Mouse (Mus musculus): Measurements from ENCODE around the gene Abhd16a.
A peak's percentile ranks its signal among the peaks of the same experiment; 100 is the strongest.
"Not testable (repeated sequence)": the region's sequence is repeated elsewhere in the genome, so short reads cannot be mapped to it uniquely, and the experiment has no call there.

The Abhd16a gene

GRCm38 (mm10) chr17:35115046-35116019 is 26.3 kb downstream of the Abhd16a start, which contains the start of gene Ly6g5b:
TSS of gene Ly6g5b (minus strand) at chr17:35115428.
- peak; percentile 27 to 67 for DNase-seq (ENCODE audit: low spot score in 2 of 2)

- DNase-seq (ENCODE audit: low spot score in 2 of 2) = no peak
Observed at GRCm38 (mm10) chr17:35120745-35121142, 31.7 kb downstream of the Abhd16a start.

- DNase-seq (ENCODE audit: low spot score in 2 of 2) = peak; percentile 89 to 97
Observed at GRCm38 (mm10) chr17:35121143-35121799, 32.2 kb downstream of the Abhd16a start, which contains the start of gene Gpank1. TSS of gene Gpank1 (plus strand) at chr17:35121455.

- DNase-seq (ENCODE audit: low spot score in 2 of 2) = peak in 1 of 2 experiments; percentile 64
Observed at GRCm38 (mm10) chr17:35121871-35122303, 32.8 kb downstream of the Abhd16a start, which contains the start of gene Csnk2b. TSS of gene Csnk2b (minus strand) at chr17:35122053.

- DNase-seq (ENCODE audit: low spot score in 2 of 2) = not testable (repeated sequence)
Observed at GRCm38 (mm10) chr17:35123287-35123686, 34.2 kb downstream of the Abhd16a start.

GRCm38 (mm10) chr17:35124261-35124896 is 35.3 kb downstream of the Abhd16a start:
- not testable (repeated sequence) for DNase-seq (ENCODE audit: low spot score in 2 of 2)

GRCm38 (mm10) chr17:35125081-35125480 is 36.0 kb downstream of the Abhd16a start:
- no peak for DNase-seq (ENCODE audit: low spot score in 2 of 2)

- DNase-seq (ENCODE audit: low spot score in 2 of 2) = no peak
Observed at GRCm38 (mm10) chr17:35125578-35125977, 36.5 kb downstream of the Abhd16a start.

- DNase-seq (ENCODE audit: low spot score in 2 of 2) = peak; percentile 75 to 83
Observed at GRCm38 (mm10) chr17:35126206-35126611, 37.1 kb downstream of the Abhd16a start, which contains the start of gene D17H6S53E. TSS of gene D17H6S53E (plus strand) at chr17:35126373.

- DNase-seq (ENCODE audit: low spot score in 2 of 2) = no peak
Observed at GRCm38 (mm10) chr17:35127017-35127416, 38.0 kb downstream of the Abhd16a start.

- no peak for DNase-seq (ENCODE audit: low spot score in 2 of 2)
Observed at GRCm38 (mm10) chr17:35128996-35129395, 39.9 kb downstream of the Abhd16a start.

GRCm38 (mm10) chr17:35131038-35131437 is 42.0 kb downstream of the Abhd16a start:
- DNase-seq (ENCODE audit: low spot score in 2 of 2) = no peak

GRCm38 (mm10) chr17:35131500-35132173 is 42.6 kb downstream of the Abhd16a start, which contains the start of gene Apom:
TSS of gene Apom (minus strand) at chr17:35132050.
- DNase-seq (ENCODE audit: low spot score in 2 of 2) = no peak

GRCm38 (mm10) chr17:35132174-35132560 is 43.1 kb downstream of the Abhd16a start:
- no peak for DNase-seq (ENCODE audit: low spot score in 2 of 2)

GRCm38 (mm10) chr17:35133517-35133916 is 44.5 kb downstream of the Abhd16a start:
- DNase-seq (ENCODE audit: low spot score in 2 of 2) = no peak

GRCm38 (mm10) chr17:35134801-35135590 is 45.9 kb downstream of the Abhd16a start, which contains the start of gene Bag6:
TSS of gene Bag6 (plus strand) at chr17:35135178.
- DNase-seq (ENCODE audit: low spot score in 2 of 2) = peak; percentile 95 to 96

- no peak for DNase-seq (ENCODE audit: low spot score in 2 of 2)
Observed at GRCm38 (mm10) chr17:35135591-35136320, 46.7 kb downstream of the Abhd16a start.

- DNase-seq (ENCODE audit: low spot score in 2 of 2) = no peak
Observed at GRCm38 (mm10) chr17:35139269-35139668, 50.2 kb downstream of the Abhd16a start.

- no peak for DNase-seq (ENCODE audit: low spot score in 2 of 2)
Observed at GRCm38 (mm10) chr17:35140490-35140996, 51.5 kb downstream of the Abhd16a start.

Data from spleen, postnatal 10 days (tissue).